Mouse (Mus musculus) cortical plate, adult 2 months (tissue): Measurements from ENCODE around the gene A930004D18Rik. TPM values are rescaled to one million over a fixed set of nuclear protein-coding genes. Genes with fewer than 3 reads are reported as not detected.

Experiments used
- H3K27ac ChIP-seq: fragments of 200-500 bp; 2 replicates; pipeline ENCODE4 v1.5.1; 2012; ENCODE audit warnings: low read length, control low read depth, inconsistent platforms; ENCODE audit not compliant: insufficient read depth
- H3K4me1 ChIP-seq: fragments of 200-500 bp; 2 replicates; pipeline ENCODE4 v1.6.1; 2011; ENCODE audit warnings: low read length; ENCODE audit not compliant: control insufficient read depth, insufficient read depth
- H3K4me3 ChIP-seq: fragments of 200-500 bp; 2 replicates; pipeline ENCODE4 v1.5.1; 2011; ENCODE audit warnings: mild to moderate bottlenecking, low read length, control low read depth; ENCODE audit not compliant: insufficient read depth
- CTCF ChIP-seq: fragments of 200-500 bp; IDR thresholded peaks from 2 replicates; pipeline ENCODE4 v1.5.1; 2011; ENCODE audit warnings: mild to moderate bottlenecking, control low read depth, low read length; ENCODE audit not compliant: insufficient read depth; ENCODE audit errors: extremely low read depth
- POLR2A ChIP-seq: fragments of 200-500 bp; IDR thresholded peaks from 2 replicates; pipeline ENCODE4 v1.6.1; 2011; ENCODE audit warnings: mild to moderate bottlenecking, low read length, control low read depth; ENCODE audit not compliant: insufficient read depth; ENCODE audit errors: extremely low read depth
- polyA plus RNA-seq: library from polyadenylated mRNA; depleted of rRNA; stranded (reverse); fragments of >200 nt; gene quantifications from 2 replicates; pipeline ENCODE4 v1.2.3, GENCODE M21; 2012; rRNA removed

A930004D18Rik gene
- polyA plus RNA-seq = 1.9 and 2.1 TPM in 2 replicates

GRCm38 (mm10) chr2:18037491-18037890 is at the start of gene A930004D18Rik:
Gene A930004D18Rik, minus strand, starts transcription at chr2:18037737.
- no peak within 1 kb of the TSS for H3K4me3 ChIP-seq
- no peak within 1 kb of the TSS for H3K27ac ChIP-seq
- H3K4me1 ChIP-seq = no peaks in the 10 kb centered on the region
- TF ChIP-seq CTCF = no peak
- TF ChIP-seq POLR2A = no peak

GRCm38 (mm10) chr2:18080182-18080860 is 42.8 kb upstream of the A930004D18Rik start:
- TF ChIP-seq CTCF (no peak), POLR2A (no peak)
- no peaks in the 10 kb centered on the region for H3K4me1 ChIP-seq
- H3K4me3 ChIP-seq = no peak overlapping the region
- no peak overlapping the region for H3K27ac ChIP-seq

- H3K4me3 ChIP-seq = no peak overlapping the region
- H3K4me1 ChIP-seq = peaks cover 1% of the 10 kb centered on the region; the same call in 1 of the 2 replicates
- H3K27ac ChIP-seq = no peak overlapping the region
- TF ChIP-seq CTCF (no peak), POLR2A (no peak)
Observed at GRCm38 (mm10) chr2:18071947-18072346, 34.4 kb upstream of the A930004D18Rik start.

- Histone ChIP-seq H3K27ac (no peak overlapping the region), H3K4me1 (no peaks in the 10 kb centered on the region; the same call in 1 of the 2 replicates), H3K4me3 (no peak overlapping the region)
- no peak for TF ChIP-seq CTCF
- TF ChIP-seq POLR2A = no peak
Observed at GRCm38 (mm10) chr2:18068071-18068796, 30.7 kb upstream of the A930004D18Rik start.

- TF ChIP-seq POLR2A (no peak), CTCF (no peak)
- no peak overlapping the region for H3K4me3 ChIP-seq
- no peaks in the 10 kb centered on the region; the same call in 1 of the 2 replicates for H3K4me1 ChIP-seq
- no peak overlapping the region for H3K27ac ChIP-seq
Observed at GRCm38 (mm10) chr2:18066436-18066835, 28.9 kb upstream of the A930004D18Rik start.

- TF ChIP-seq POLR2A = no peak
- no peak for TF ChIP-seq CTCF
- H3K4me1 ChIP-seq = no peaks in the 10 kb centered on the region; the same call in 1 of the 2 replicates
- H3K4me3 ChIP-seq = peak overlapping the region; percentile 99
- peak overlapping the region; percentile 78; the same call in 1 of the 2 replicates for H3K27ac ChIP-seq
Observed at GRCm38 (mm10) chr2:18065708-18066030, 28.1 kb upstream of the A930004D18Rik start.

GRCm38 (mm10) chr2:18064941-18065707 is 27.6 kb upstream of the A930004D18Rik start:
- peak overlapping the region; percentile 99 for H3K4me3 ChIP-seq
- TF ChIP-seq POLR2A = peak; percentile 17; the same call in 1 of the 2 replicates
- TF ChIP-seq CTCF = no peak
- no peaks in the 10 kb centered on the region; the same call in 1 of the 2 replicates for H3K4me1 ChIP-seq
- H3K27ac ChIP-seq = peak overlapping the region; percentile 99

- Histone ChIP-seq H3K4me3 (peak overlapping the region; percentile 99), H3K4me1 (no peaks in the 10 kb centered on the region; the same call in 1 of the 2 replicates), H3K27ac (peak overlapping the region; percentile 84)
- TF ChIP-seq CTCF (no peak), POLR2A (peak; percentile 72)
Observed at GRCm38 (mm10) chr2:18064356-18064858, 26.9 kb upstream of the A930004D18Rik start.

GRCm38 (mm10) chr2:18063763-18064251 is 26.3 kb upstream of the A930004D18Rik start:
- TF ChIP-seq CTCF (no peak), POLR2A (no peak)
- Histone ChIP-seq H3K4me1 (no peaks in the 10 kb centered on the region; the same call in 1 of the 2 replicates), H3K4me3 (peak overlapping the region; percentile 99)

More at GRCm38 (mm10) chr2:18063763-18064251, 26.3 kb upstream of the A930004D18Rik start:
- H3K27ac ChIP-seq = peak overlapping the region; percentile 48
